21 mouse cellular contexts compared by ENCODE assay signal in genomic region chr9:84319338-84319737, GRCm38 (mm10).
DNase-seq lines count a peak whose midpoint lies in the region; ATAC-seq and TF ChIP-seq lines count a peak whose summit lies in the region.
"Had no signal": no experiment of that assay in that cellular context is flagged by ENCODE, and none has a peak within 500 bp of the region (broad histone marks: within the 10 kb centered on the region; RNA-seq: fewer than 3 reads in every experiment).

No protein-coding gene starts in this region.

- H3K36me3 ChIP-seq in embryonic facial prominence, embryonic 14.5 days (ENCODE audit: control insufficient read depth, insufficient read depth, low read length): no peaks in the 10 kb centered on the region
- H3K36me3 ChIP-seq in embryonic facial prominence, embryonic 10.5 days (replicated peaks): no peaks in the 10 kb centered on the region
- no peaks in the 10 kb centered on the region for H3K36me3 ChIP-seq in midbrain, embryonic 12.5 days
- no peaks in the 10 kb centered on the region for H3K36me3 ChIP-seq in midbrain, postnatal 0 days (ENCODE audit: insufficient read depth, low read length)
- H3K36me3 ChIP-seq in limb, embryonic 15.5 days: no peaks in the 10 kb centered on the region
- H3K36me3 ChIP-seq: forebrain, embryonic 12.5 days; heart, embryonic 15.5 days had no signal

- H3K4me3 ChIP-seq in embryonic facial prominence, embryonic 14.5 days (ENCODE audit: low read depth, low read length): no peak overlapping the region
- no peak overlapping the region for H3K4me3 ChIP-seq in embryonic facial prominence, embryonic 10.5 days
- no peak overlapping the region for H3K4me3 ChIP-seq in midbrain, embryonic 12.5 days
- no peak overlapping the region for H3K4me3 ChIP-seq in midbrain, postnatal 0 days (ENCODE audit: low read depth, low read length)
- no peak overlapping the region for H3K4me3 ChIP-seq in limb, embryonic 15.5 days
- H3K4me3 ChIP-seq: forebrain, embryonic 12.5 days; heart, embryonic 15.5 days had no signal

- H3K27ac ChIP-seq in embryonic facial prominence, embryonic 14.5 days (replicated peaks; ENCODE audit: low read depth, low read length): no peak overlapping the region
- H3K27ac ChIP-seq in embryonic facial prominence, embryonic 10.5 days (replicated peaks): no peak overlapping the region
- no peak overlapping the region for H3K27ac ChIP-seq in midbrain, embryonic 12.5 days (replicated peaks)
- H3K27ac ChIP-seq in midbrain, postnatal 0 days (ENCODE audit: low read depth, low read length): no peak overlapping the region
- no peak overlapping the region for H3K27ac ChIP-seq in limb, embryonic 15.5 days
- H3K27ac ChIP-seq: forebrain, embryonic 12.5 days; heart, embryonic 15.5 days had no signal

- no peaks in the 10 kb centered on the region for H3K27me3 ChIP-seq in embryonic facial prominence, embryonic 14.5 days (replicated peaks; ENCODE audit: control insufficient read depth, insufficient read depth, low read length)
- no peaks in the 10 kb centered on the region for H3K27me3 ChIP-seq in embryonic facial prominence, embryonic 10.5 days (replicated peaks; ENCODE audit: low read depth, poor library complexity, severe bottlenecking)
- no peaks in the 10 kb centered on the region for H3K27me3 ChIP-seq in midbrain, embryonic 12.5 days
- H3K27me3 ChIP-seq in midbrain, postnatal 0 days (ENCODE audit: insufficient read depth, low read length): no peaks in the 10 kb centered on the region
- H3K27me3 ChIP-seq in limb, embryonic 15.5 days: no peaks in the 10 kb centered on the region
- H3K27me3 ChIP-seq: CH12.LX; forebrain, embryonic 12.5 days; heart, embryonic 15.5 days had no signal

- H3K9me3 ChIP-seq in embryonic facial prominence, embryonic 14.5 days (ENCODE audit: control insufficient read depth, low read length): no peaks in the 10 kb centered on the region
- H3K9me3 ChIP-seq in embryonic facial prominence, embryonic 10.5 days: no peaks in the 10 kb centered on the region
- H3K9me3 ChIP-seq in midbrain, embryonic 12.5 days: no peaks in the 10 kb centered on the region
- no peaks in the 10 kb centered on the region for H3K9me3 ChIP-seq in midbrain, postnatal 0 days (ENCODE audit: low read length)
- H3K9me3 ChIP-seq in limb, embryonic 15.5 days: no peaks in the 10 kb centered on the region
- H3K9me3 ChIP-seq: forebrain, embryonic 12.5 days; heart, embryonic 15.5 days had no signal

- no peak for TF ChIP-seq CTCF in midbrain, postnatal 0 days (IDR thresholded peaks at IDR 0.05)

- ATAC-seq in embryonic facial prominence, embryonic 14.5 days (ENCODE audit: low read depth): 0 out of 2 replicates have a peak, but pooled peaks have one; percentile 26
- ATAC-seq in midbrain, embryonic 12.5 days (ENCODE audit: low FRiP score, low read depth): peak; percentile 44; the same call in 1 of the 2 replicates
- no peak for ATAC-seq in midbrain, postnatal 0 days (ENCODE audit: low FRiP score)
- peak; percentile 44; the same call in 1 of the 2 replicates for ATAC-seq in limb, embryonic 15.5 days (ENCODE audit: insufficient number of reproducible peaks, low FRiP score, low TSS enrichment, low read depth)
- ATAC-seq: forebrain, embryonic 16.5 days; hindbrain, embryonic 16.5 days had no signal

- H3K4me1 ChIP-seq in embryonic facial prominence, embryonic 14.5 days (ENCODE audit: control insufficient read depth, insufficient read depth, low read length): no peaks in the 10 kb centered on the region
- no peaks in the 10 kb centered on the region for H3K4me1 ChIP-seq in embryonic facial prominence, embryonic 10.5 days
- peaks cover 3% of the 10 kb centered on the region; the same call in 1 of the 2 replicates for H3K4me1 ChIP-seq in midbrain, embryonic 12.5 days
- H3K4me1 ChIP-seq in midbrain, postnatal 0 days (ENCODE audit: insufficient read depth, low read length): no peaks in the 10 kb centered on the region
- H3K4me1 ChIP-seq in limb, embryonic 15.5 days: no peaks in the 10 kb centered on the region
- H3K4me1 ChIP-seq: heart, embryonic 15.5 days had no signal

- WGBS in embryonic facial prominence, embryonic 14.5 days: 60% methylated on average over 2 of the region's 2 CpGs
- 78% methylated on average over 2 of the region's 2 CpGs for WGBS in embryonic facial prominence, embryonic 10.5 days
- 58% methylated on average over 2 of the region's 2 CpGs for WGBS in midbrain, embryonic 12.5 days
- 34% methylated on average over 2 of the region's 2 CpGs for WGBS in midbrain, postnatal 0 days
- 41% methylated on average over 2 of the region's 2 CpGs for WGBS in limb, embryonic 15.5 days

- H3K9ac ChIP-seq in embryonic facial prominence, embryonic 14.5 days (ENCODE audit: low read depth, low read length): no peak overlapping the region
- H3K9ac ChIP-seq in midbrain, embryonic 12.5 days (replicated peaks): no peak overlapping the region
- H3K9ac ChIP-seq in midbrain, postnatal 0 days (replicated peaks; ENCODE audit: low read length, poor library complexity, severe bottlenecking): no peak overlapping the region
- H3K9ac ChIP-seq in limb, embryonic 15.5 days: no peak overlapping the region
- H3K9ac ChIP-seq: forebrain, embryonic 12.5 days; heart, embryonic 15.5 days had no signal

- H3K4me2 ChIP-seq in embryonic facial prominence, embryonic 14.5 days (ENCODE audit: low read depth, low read length): no peak overlapping the region
- no peak overlapping the region for H3K4me2 ChIP-seq in midbrain, embryonic 12.5 days (replicated peaks)
- no peak overlapping the region for H3K4me2 ChIP-seq in midbrain, postnatal 0 days (ENCODE audit: low read depth, low read length, poor library complexity, severe bottlenecking)
- H3K4me2 ChIP-seq in limb, embryonic 15.5 days: no peak overlapping the region
- H3K4me2 ChIP-seq: forebrain, embryonic 12.5 days; heart, embryonic 11.5 days; heart, embryonic 15.5 days had no signal

- no peak for DNase-seq in embryonic facial prominence, embryonic 14.5 days (ENCODE audit: low spot score)
- DNase-seq in embryonic facial prominence, embryonic 10.5 days (ENCODE audit: low spot score): no peak
- no peak for DNase-seq in midbrain, postnatal 0 days (ENCODE audit: low spot score)
- DNase-seq in Muller cell, postnatal 12 days (ENCODE audit: inconsistent ontology term): peak; percentile 29
- no peak for DNase-seq in urinary bladder, postnatal 14 days (ENCODE audit: low spot score)
- no peak for DNase-seq in cerebellum, adult 9-11 months
- DNase-seq: adrenal gland, adult 2 months; adrenal gland, postnatal 25 days; cerebellum, adult 8-10 months; cerebellum, postnatal 25 days; gastrocnemius, postnatal 10 days; heart, adult 18-20 months; heart, postnatal 14 days had no signal
